Mouse (Mus musculus): ENCODE results near the gene Rgcc. TPM values are rescaled to one million over a fixed set of nuclear protein-coding genes. Genes with fewer than 3 reads are reported as not detected.

Gene Rgcc
- total RNA-seq, 1 experiment, result 0.71 TPM

DNA sequence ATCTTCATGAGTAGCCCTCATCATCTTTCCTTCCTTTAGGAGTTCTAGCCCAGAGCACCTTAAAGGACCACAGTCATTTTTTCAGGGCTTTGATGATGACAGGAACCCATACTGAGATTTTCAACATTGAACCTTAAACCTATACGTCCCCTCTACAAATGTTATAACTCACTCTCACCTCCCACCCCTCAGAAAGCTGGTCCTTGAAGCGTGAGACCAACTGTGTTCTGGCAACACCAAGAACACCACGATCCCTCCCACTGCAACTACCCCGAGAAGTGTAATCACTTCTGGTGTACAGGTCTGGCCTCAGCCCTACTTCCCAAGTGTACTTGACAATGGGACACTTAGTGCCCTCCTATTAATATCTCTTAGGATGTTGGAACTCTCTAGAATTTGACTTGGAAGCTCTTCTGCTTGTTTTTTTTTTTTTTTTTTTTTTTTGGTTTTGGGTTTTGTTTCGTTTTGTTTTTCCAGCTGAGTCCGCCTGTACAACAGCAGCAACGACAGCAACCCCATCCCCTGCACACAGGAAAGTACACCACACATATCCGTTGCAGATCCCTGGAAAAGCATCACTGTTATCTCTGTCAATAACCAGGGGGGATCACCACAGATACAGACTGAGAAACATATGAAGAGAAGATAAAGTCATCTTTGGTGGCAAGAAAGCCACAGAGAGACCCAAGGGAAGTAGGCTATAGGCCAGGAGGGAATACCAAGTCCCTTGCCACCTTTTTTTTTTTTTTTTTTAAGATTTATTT, 7.2 kb downstream of the Rgcc start:
- Histone ChIP-seq H3K4me3 (ENCODE audit: insufficient read depth in 1 of 2, low read depth in 1 of 2, low read length in 2 of 2, poor library complexity in 1 of 2, severe bottlenecking in 1 of 2) (no peak overlapping the region), H3K36me3 (ENCODE audit: control insufficient read depth, insufficient read depth, low read length, poor library complexity, severe bottlenecking) (no peaks in the 10 kb centered on the region), H3K4me1 (ENCODE audit: control insufficient read depth in 2 of 2, insufficient read depth in 2 of 2, low read length in 2 of 2, poor library complexity in 1 of 2) (no peaks in the 10 kb centered on the region; a peak in 1 of 4 replicates), H3K9me3 (ENCODE audit: control insufficient read depth, insufficient read depth, low read depth, low read length) (no peaks in the 10 kb centered on the region), H3K9ac (ENCODE audit: insufficient read depth, low read depth, low read length, poor library complexity, severe bottlenecking) (no peak overlapping the region), H3K27ac (ENCODE audit: insufficient read depth, low read depth, low read length, poor library complexity, severe bottlenecking) (no peak overlapping the region)
- in situ Hi-C loops (cut with MboI; ENCODE audit: low sequenced_read_pairs in 2 of 2, unreplicated experiment in 2 of 2), result no loop called here
- no peak for DNase-seq (ENCODE audit: low read depth, low spot score)
- TF ChIP-seq MAFK (IDR thresholded peaks at IDR 0.05; ENCODE audit: insufficient read depth, low read depth, low read length), result no peak
- no peak for TF ChIP-seq CHD2 (IDR thresholded peaks at IDR 0.05; ENCODE audit: low read depth, low read length)
- TF ChIP-seq ZNF384 (IDR thresholded peaks at IDR 0.05; ENCODE audit: low read depth, low read length), result 0 out of 2 replicates have a peak, but pooled peaks have one; percentile 4
- TF ChIP-seq ZC3H11A (IDR thresholded peaks at IDR 0.05; ENCODE audit: borderline replicate concordance, low read depth, low read length), result no peak

DNA sequence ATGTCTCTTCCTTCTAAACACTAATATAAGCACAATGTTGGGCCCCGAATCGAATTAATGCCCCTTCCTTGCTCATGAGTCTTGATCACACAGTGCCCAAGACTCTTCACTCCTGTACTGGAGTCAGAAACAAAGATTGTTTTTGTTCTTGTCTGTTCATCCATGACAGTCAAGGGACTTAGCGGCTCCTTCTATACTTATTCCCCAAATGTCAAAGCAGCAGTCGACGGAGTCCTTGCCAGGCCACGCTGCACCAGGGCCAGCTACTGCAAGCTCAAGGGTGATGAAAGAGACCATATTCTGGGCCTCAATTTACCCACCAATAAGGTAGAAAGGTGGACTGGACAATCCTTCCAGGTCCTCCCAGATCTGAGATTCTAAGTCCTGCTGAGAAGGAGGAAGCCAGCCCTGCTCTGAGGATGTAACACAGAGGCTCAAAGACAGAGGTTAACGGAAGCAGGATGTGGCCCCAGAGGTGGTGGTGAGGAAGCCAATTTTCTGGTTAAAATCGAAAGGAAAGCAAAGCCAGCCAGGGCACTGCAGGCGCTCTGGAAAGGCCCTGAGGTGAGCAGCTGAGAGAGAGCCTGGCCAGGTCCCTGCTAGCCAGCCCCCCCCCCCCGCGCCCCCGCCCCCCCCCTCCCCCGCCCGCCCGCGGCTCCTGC, 8.2 kb downstream of the Rgcc start:
- Histone ChIP-seq H3K9ac (ENCODE audit: insufficient read depth, low read depth, low read length, poor library complexity, severe bottlenecking) (no peak overlapping the region), H3K4me1 (ENCODE audit: control insufficient read depth in 2 of 2, insufficient read depth in 2 of 2, low read length in 2 of 2, poor library complexity in 1 of 2) (no peaks in the 10 kb centered on the region; a peak in 1 of 4 replicates), H3K27ac (ENCODE audit: insufficient read depth, low read depth, low read length, poor library complexity, severe bottlenecking) (no peak overlapping the region), H3K36me3 (ENCODE audit: control insufficient read depth, insufficient read depth, low read length, poor library complexity, severe bottlenecking) (no peaks in the 10 kb centered on the region), H3K4me3 (ENCODE audit: insufficient read depth in 1 of 2, low read depth in 1 of 2, low read length in 2 of 2, poor library complexity in 1 of 2, severe bottlenecking in 1 of 2) (no peak overlapping the region), H3K9me3 (ENCODE audit: control insufficient read depth, insufficient read depth, low read depth, low read length) (no peaks in the 10 kb centered on the region)
- no peak for DNase-seq (ENCODE audit: low read depth, low spot score)
- in situ Hi-C loops (cut with MboI; ENCODE audit: low sequenced_read_pairs in 2 of 2, unreplicated experiment in 2 of 2), result no loop called here
- TF ChIP-seq ZC3H11A (IDR thresholded peaks at IDR 0.05; ENCODE audit: borderline replicate concordance, low read depth, low read length) (no peak), CHD2 (IDR thresholded peaks at IDR 0.05; ENCODE audit: low read depth, low read length) (no peak), HCFC1 (IDR thresholded peaks at IDR 0.05; ENCODE audit: borderline replicate concordance, insufficient read depth, low read length) (no peak), ZNF384 (IDR thresholded peaks at IDR 0.05; ENCODE audit: low read depth, low read length) (no peak), MAFK (IDR thresholded peaks at IDR 0.05; ENCODE audit: insufficient read depth, low read depth, low read length) (no peak)

DNA sequence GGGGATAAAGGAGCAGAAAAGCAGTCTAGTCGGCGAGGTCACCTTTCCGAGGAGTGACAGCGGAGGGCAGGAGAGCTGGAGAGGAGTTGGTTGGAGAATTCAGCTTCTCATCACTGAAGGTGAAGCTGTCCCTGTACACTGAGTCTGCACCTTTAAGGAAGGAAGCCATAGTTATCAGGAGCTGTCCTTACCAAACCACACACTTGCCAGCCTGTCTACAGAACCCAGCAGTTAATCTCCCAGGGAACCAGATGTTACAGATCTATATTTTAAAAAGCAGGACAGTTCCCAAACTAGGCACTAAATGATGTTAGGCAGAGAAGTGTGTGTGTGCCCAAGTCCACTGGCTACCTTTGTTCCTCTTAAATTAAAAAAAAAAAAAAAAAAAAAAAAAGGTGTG, 9.8 kb downstream of the Rgcc start:
- H3K27ac ChIP-seq (ENCODE audit: insufficient read depth, low read depth, low read length, poor library complexity, severe bottlenecking), result no peak overlapping the region
- TF ChIP-seq ZNF384 (IDR thresholded peaks at IDR 0.05; ENCODE audit: low read depth, low read length) (no peak), ZC3H11A (IDR thresholded peaks at IDR 0.05; ENCODE audit: borderline replicate concordance, low read depth, low read length) (no peak), CHD2 (IDR thresholded peaks at IDR 0.05; ENCODE audit: low read depth, low read length) (no peak), HCFC1 (IDR thresholded peaks at IDR 0.05; ENCODE audit: borderline replicate concordance, insufficient read depth, low read length) (no peak), MAFK (IDR thresholded peaks at IDR 0.05; ENCODE audit: insufficient read depth, low read depth, low read length) (no peak)
- no peaks in the 10 kb centered on the region; a peak in 1 of 4 replicates for H3K4me1 ChIP-seq (ENCODE audit: control insufficient read depth in 2 of 2, insufficient read depth in 2 of 2, low read length in 2 of 2, poor library complexity in 1 of 2)
- no peak for DNase-seq (ENCODE audit: low read depth, low spot score)
- no peaks in the 10 kb centered on the region for H3K36me3 ChIP-seq (ENCODE audit: control insufficient read depth, insufficient read depth, low read length, poor library complexity, severe bottlenecking)
- no peak overlapping the region for H3K4me3 ChIP-seq (ENCODE audit: insufficient read depth in 1 of 2, low read depth in 1 of 2, low read length in 2 of 2, poor library complexity in 1 of 2, severe bottlenecking in 1 of 2)
- no peak overlapping the region for H3K9ac ChIP-seq (ENCODE audit: insufficient read depth, low read depth, low read length, poor library complexity, severe bottlenecking)
- in situ Hi-C loops (cut with MboI; ENCODE audit: low sequenced_read_pairs in 2 of 2, unreplicated experiment in 2 of 2), result no loop called here
- H3K9me3 ChIP-seq (ENCODE audit: control insufficient read depth, insufficient read depth, low read depth, low read length), result no peaks in the 10 kb centered on the region

DNA sequence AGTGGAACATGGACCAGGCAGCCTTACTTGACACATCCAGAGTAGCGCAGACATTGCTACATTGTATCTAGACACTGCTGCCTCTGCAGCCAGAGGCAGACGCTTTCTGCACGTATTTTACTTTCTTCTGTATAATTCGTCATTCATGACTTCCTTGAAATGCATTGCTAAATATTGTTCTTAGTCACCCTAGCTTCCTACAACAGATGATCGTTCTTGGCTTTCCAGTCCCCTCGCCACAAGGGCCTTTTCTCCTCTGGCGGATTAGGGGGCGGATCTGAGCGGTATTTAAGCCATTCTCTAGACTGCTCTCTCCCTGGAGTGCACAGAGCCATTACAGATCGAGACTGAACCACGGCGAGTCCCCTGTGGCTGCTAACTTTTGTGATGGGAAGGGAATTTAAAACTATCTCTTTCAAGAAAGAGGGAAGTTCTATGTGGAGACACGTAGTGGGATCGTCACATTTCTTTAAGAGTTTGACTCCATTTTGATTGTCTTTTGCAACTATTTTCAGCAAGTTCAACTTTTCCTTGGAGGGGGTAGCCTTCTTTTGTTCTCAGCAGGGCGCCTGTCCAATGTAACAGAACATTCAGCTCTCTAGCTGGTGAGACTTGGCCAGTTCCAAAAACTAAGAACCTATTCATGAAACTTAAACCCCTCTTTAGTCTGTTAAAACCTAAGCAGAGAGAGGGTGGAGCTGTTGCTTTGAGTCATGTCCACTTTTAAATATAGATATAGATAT, 10.6 kb downstream of the Rgcc start:
- no peak for TF ChIP-seq ZNF384 (IDR thresholded peaks at IDR 0.05; ENCODE audit: low read depth, low read length)
- TF ChIP-seq CHD2 (IDR thresholded peaks at IDR 0.05; ENCODE audit: low read depth, low read length), result no peak
- no peak for TF ChIP-seq ZC3H11A (IDR thresholded peaks at IDR 0.05; ENCODE audit: borderline replicate concordance, low read depth, low read length)
- TF ChIP-seq HCFC1 (IDR thresholded peaks at IDR 0.05; ENCODE audit: borderline replicate concordance, insufficient read depth, low read length), result no peak
- TF ChIP-seq MAFK (IDR thresholded peaks at IDR 0.05; ENCODE audit: insufficient read depth, low read depth, low read length), result no peak
- no peaks in the 10 kb centered on the region; a peak in 1 of 4 replicates for H3K4me1 ChIP-seq (ENCODE audit: control insufficient read depth in 2 of 2, insufficient read depth in 2 of 2, low read length in 2 of 2, poor library complexity in 1 of 2)
- in situ Hi-C loops (cut with MboI; ENCODE audit: low sequenced_read_pairs in 2 of 2, unreplicated experiment in 2 of 2), result no loop called here
- no peak overlapping the region for H3K4me3 ChIP-seq (ENCODE audit: insufficient read depth in 1 of 2, low read depth in 1 of 2, low read length in 2 of 2, poor library complexity in 1 of 2, severe bottlenecking in 1 of 2)
- no peak overlapping the region for H3K9ac ChIP-seq (ENCODE audit: insufficient read depth, low read depth, low read length, poor library complexity, severe bottlenecking)
- no peak overlapping the region for H3K27ac ChIP-seq (ENCODE audit: insufficient read depth, low read depth, low read length, poor library complexity, severe bottlenecking)
- no peaks in the 10 kb centered on the region for H3K36me3 ChIP-seq (ENCODE audit: control insufficient read depth, insufficient read depth, low read length, poor library complexity, severe bottlenecking)
- H3K9me3 ChIP-seq (ENCODE audit: control insufficient read depth, insufficient read depth, low read depth, low read length), result no peaks in the 10 kb centered on the region
- DNase-seq (ENCODE audit: low read depth, low spot score), result no peak
